Mouse (Mus musculus): ENCODE measurements around the gene Tpbgl. TPM values are rescaled to one million over a fixed set of nuclear protein-coding genes. Genes with fewer than 3 reads are reported as not detected.

Tpbgl gene
- polyA plus RNA-seq, 1 experiment = 2.8 TPM

DNA sequence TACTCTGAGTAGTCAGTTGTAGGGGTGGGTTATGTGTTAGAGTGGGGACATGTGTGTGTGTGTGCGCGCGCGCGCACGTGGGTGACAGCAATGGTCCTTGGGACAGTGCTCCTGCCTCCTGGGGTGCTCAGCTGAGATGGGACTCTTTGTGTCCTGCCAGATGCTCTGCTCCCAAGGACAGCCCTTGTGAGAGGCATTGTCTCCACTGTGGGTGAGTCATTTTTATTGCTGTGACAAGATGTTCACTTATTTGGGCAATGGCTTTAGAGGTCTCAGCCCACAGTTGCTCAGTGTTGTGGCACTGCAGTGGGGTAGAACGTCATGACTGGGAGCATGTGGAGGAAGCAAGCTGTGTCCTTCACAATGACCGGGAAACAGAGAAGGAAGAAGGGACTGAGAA is 40.9 kb downstream of the Tpbgl start:
- Histone ChIP-seq H3K27ac (ENCODE audit: insufficient read depth, low read length) (no peak overlapping the region), H3K4me3 (ENCODE audit: insufficient read depth, low read length) (no peak overlapping the region), H3K4me1 (ENCODE audit: control insufficient read depth, insufficient read depth, low read length) (0 out of 2 replicates have a peak, but pooled peaks cover 1% of the 10 kb centered on the region)
- TF ChIP-seq POLR2A (IDR thresholded peaks at IDR 0.05; ENCODE audit: extremely low read depth, insufficient read depth, low read length) (no peak), CTCF (IDR thresholded peaks at IDR 0.05; ENCODE audit: extremely low read depth, insufficient read depth, low read length) (no peak)

GRCm38 (mm10) chr7:99583625-99584024 is 43.3 kb downstream of the Tpbgl start:
- TF ChIP-seq POLR2A (IDR thresholded peaks at IDR 0.05; ENCODE audit: extremely low read depth, insufficient read depth, low read length) = no peak
- TF ChIP-seq CTCF (IDR thresholded peaks at IDR 0.05; ENCODE audit: extremely low read depth, insufficient read depth, low read length) = no peak
- Histone ChIP-seq H3K27ac (ENCODE audit: insufficient read depth, low read length) (no peak overlapping the region), H3K4me1 (ENCODE audit: control insufficient read depth, insufficient read depth, low read length) (0 out of 2 replicates have a peak, but pooled peaks cover 4% of the 10 kb centered on the region), H3K4me3 (ENCODE audit: insufficient read depth, low read length) (no peak overlapping the region)

- no peak for TF ChIP-seq POLR2A (IDR thresholded peaks at IDR 0.05; ENCODE audit: extremely low read depth, insufficient read depth, low read length)
- no peak for TF ChIP-seq CTCF (IDR thresholded peaks at IDR 0.05; ENCODE audit: extremely low read depth, insufficient read depth, low read length)
- no peak overlapping the region for H3K27ac ChIP-seq (ENCODE audit: insufficient read depth, low read length)
- 0 out of 2 replicates have a peak, but pooled peaks cover 4% of the 10 kb centered on the region for H3K4me1 ChIP-seq (ENCODE audit: control insufficient read depth, insufficient read depth, low read length)
- H3K4me3 ChIP-seq (ENCODE audit: insufficient read depth, low read length) = no peak overlapping the region
Observed at GRCm38 (mm10) chr7:99582867-99583266, 44.0 kb downstream of the Tpbgl start.

GRCm38 (mm10) chr7:99582306-99582705 is 44.6 kb downstream of the Tpbgl start:
- 0 out of 2 replicates have a peak, but pooled peaks cover 4% of the 10 kb centered on the region for H3K4me1 ChIP-seq (ENCODE audit: control insufficient read depth, insufficient read depth, low read length)
- no peak overlapping the region for H3K4me3 ChIP-seq (ENCODE audit: insufficient read depth, low read length)
- no peak overlapping the region for H3K27ac ChIP-seq (ENCODE audit: insufficient read depth, low read length)
- TF ChIP-seq POLR2A (IDR thresholded peaks at IDR 0.05; ENCODE audit: extremely low read depth, insufficient read depth, low read length) (no peak), CTCF (IDR thresholded peaks at IDR 0.05; ENCODE audit: extremely low read depth, insufficient read depth, low read length) (no peak)

GRCm38 (mm10) chr7:99580247-99580646 is 46.7 kb downstream of the Tpbgl start:
- Histone ChIP-seq H3K27ac (ENCODE audit: insufficient read depth, low read length) (no peak overlapping the region), H3K4me3 (ENCODE audit: insufficient read depth, low read length) (peak overlapping the region; percentile 24), H3K4me1 (ENCODE audit: control insufficient read depth, insufficient read depth, low read length) (0 out of 2 replicates have a peak, but pooled peaks cover 4% of the 10 kb centered on the region)
- TF ChIP-seq POLR2A (IDR thresholded peaks at IDR 0.05; ENCODE audit: extremely low read depth, insufficient read depth, low read length) = no peak
- no peak for TF ChIP-seq CTCF (IDR thresholded peaks at IDR 0.05; ENCODE audit: extremely low read depth, insufficient read depth, low read length)

DNA sequence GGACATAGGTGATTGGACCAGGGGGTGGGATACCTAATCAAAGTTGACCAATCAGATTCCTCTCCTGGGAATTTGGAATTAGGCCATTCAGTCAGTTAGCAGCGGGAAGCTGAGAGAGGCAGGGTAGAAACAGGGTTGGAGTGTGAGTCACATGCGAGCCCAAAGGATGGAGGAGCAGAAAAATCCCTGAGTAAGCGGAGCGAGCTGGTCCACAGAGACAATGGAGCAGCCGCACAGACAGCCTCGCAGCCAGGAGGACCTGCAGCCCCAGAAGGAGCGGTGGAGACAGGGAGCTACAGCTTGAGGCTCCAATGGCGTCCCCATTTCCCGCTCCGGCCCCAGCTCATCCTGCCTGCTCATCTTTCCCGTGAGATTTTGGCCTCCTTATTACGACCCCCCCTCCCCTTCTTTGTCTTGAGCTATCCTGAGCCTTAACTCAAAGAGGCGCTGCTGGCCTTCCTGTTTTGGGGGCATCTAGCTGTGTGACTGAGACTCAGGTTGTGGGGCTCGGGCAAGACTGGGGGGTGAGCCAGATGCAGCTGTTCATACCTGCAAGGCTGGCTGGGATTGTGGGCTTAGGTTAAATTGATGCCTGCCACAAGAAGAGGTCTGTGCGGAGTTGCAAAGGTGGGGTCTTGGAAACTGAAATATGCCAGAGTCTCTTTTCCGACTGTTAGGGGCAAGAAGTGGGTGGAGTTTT is 47.3 kb downstream of the Tpbgl start:
- H3K4me1 ChIP-seq (ENCODE audit: control insufficient read depth, insufficient read depth, low read length) = 0 out of 2 replicates have a peak, but pooled peaks cover 4% of the 10 kb centered on the region
- peak; percentile 54 for TF ChIP-seq POLR2A (IDR thresholded peaks at IDR 0.05; ENCODE audit: extremely low read depth, insufficient read depth, low read length)
- no peak for TF ChIP-seq CTCF (IDR thresholded peaks at IDR 0.05; ENCODE audit: extremely low read depth, insufficient read depth, low read length)
- H3K27ac ChIP-seq (ENCODE audit: insufficient read depth, low read length) = no peak overlapping the region
- peak overlapping the region; percentile 24 for H3K4me3 ChIP-seq (ENCODE audit: insufficient read depth, low read length)

GRCm38 (mm10) chr7:99578246-99578645 is 48.7 kb downstream of the Tpbgl start:
- Histone ChIP-seq H3K4me1 (ENCODE audit: control insufficient read depth, insufficient read depth, low read length) (0 out of 2 replicates have a peak, but pooled peaks cover 4% of the 10 kb centered on the region), H3K4me3 (ENCODE audit: insufficient read depth, low read length) (no peak overlapping the region), H3K27ac (ENCODE audit: insufficient read depth, low read length) (no peak overlapping the region)
- TF ChIP-seq CTCF (IDR thresholded peaks at IDR 0.05; ENCODE audit: extremely low read depth, insufficient read depth, low read length) (no peak), POLR2A (IDR thresholded peaks at IDR 0.05; ENCODE audit: extremely low read depth, insufficient read depth, low read length) (no peak)

Other genes with a start within 250 kb of the Tpbgl start
- gene Gdpd5, start 245.7 kb downstream of the Tpbgl start, polyA plus RNA-seq (2012; rRNA removed) = 31.0 and 33.8 TPM in 2 replicates
- gene Klhl35, start 161.1 kb downstream of the Tpbgl start, polyA plus RNA-seq (2012; rRNA removed) = 2.2 and 3.5 TPM in 2 replicates
- gene Rps3, start 143.4 kb downstream of the Tpbgl start, polyA plus RNA-seq (2012; rRNA removed) = 530 and 542 TPM in 2 replicates
- 130 and 141 TPM in 2 replicates for gene Arrb1, start 91.6 kb downstream of the Tpbgl start, polyA plus RNA-seq (2012; rRNA removed)
- gene Slco2b1, start 84.2 kb upstream of the Tpbgl start, polyA plus RNA-seq (2012; rRNA removed) = 17.4 and 18.0 TPM in 2 replicates
- 0.19 TPM in 1 of 2 replicates, not detected in the other for gene Olfr520, start 103.2 kb upstream of the Tpbgl start, polyA plus RNA-seq (2012; rRNA removed)
- not detected in 2 replicates for gene Olfr521, start 136.4 kb upstream of the Tpbgl start, polyA plus RNA-seq (2012; rRNA removed)
- gene Neu3, start 201.3 kb upstream of the Tpbgl start, polyA plus RNA-seq (2012; rRNA removed) = 1.9 and 2.0 TPM in 2 replicates
- 0.96 and 1.3 TPM in 2 replicates for gene Xrra1, start 232.0 kb upstream of the Tpbgl start, polyA plus RNA-seq (2012; rRNA removed)
- gene Spcs2, start 236.4 kb upstream of the Tpbgl start, polyA plus RNA-seq (2012; rRNA removed) = 65.2 and 68.3 TPM in 2 replicates

Measured in cortical plate, adult 2 months (tissue).